Mouse (Mus musculus): ENCODE results near the gene Prkcq. TPM values are rescaled to one million over a fixed set of nuclear protein-coding genes. Genes with fewer than 3 reads are reported as not detected.

Prkcq gene
- 1 to 10 TPM; 1.8 to 2.9 TPM for total RNA-seq (2021)
- long read RNA-seq, experiment 1, partial matches to known transcripts, result 1 of 3 reads
- long read RNA-seq, experiment 1, other reads (novel, unspliced or antisense), result 0 of 3 reads
- long read RNA-seq, experiment 2, partial matches to known transcripts, result 0 of 1 reads
- long read RNA-seq, experiment 2, other reads (novel, unspliced or antisense), result 1 of 1 reads

DNA sequence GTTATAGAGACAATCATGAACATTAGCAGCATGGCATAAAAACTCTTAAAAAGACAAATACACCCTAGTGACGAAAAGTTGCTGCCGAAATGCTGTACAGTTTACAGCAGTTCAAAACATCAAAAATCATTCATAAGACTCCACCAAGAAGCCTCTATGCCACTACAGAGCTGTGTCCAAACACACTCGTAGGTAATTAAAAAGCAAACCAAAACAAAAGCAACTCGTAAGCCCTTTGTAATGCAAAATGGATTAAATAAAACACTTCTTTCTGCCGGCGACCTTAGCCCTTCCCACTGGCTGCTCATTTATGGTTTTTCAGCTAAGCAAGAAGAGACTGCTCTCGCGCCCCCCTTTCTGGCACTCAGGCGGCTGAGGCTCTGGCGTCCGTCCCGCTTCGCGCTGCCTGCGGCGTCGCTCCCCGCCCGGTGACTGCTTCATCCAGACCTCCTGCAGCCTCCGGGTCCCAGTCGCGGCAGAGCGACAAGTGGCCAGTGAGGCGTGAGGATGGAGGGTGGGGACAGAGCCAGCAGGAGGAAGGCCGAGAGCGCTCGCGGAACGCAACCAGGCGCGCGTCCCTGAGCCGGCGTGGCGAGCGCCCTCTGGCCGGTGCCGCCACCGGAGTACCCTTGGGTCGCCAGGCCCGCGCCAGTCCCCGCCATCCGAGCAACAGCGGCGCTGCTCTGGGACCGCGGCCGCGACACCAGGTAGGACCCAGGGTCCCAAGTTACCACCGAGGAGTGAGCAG is at the start of gene Prkcq:
Prkcq (plus strand) TSS at position 355 of the 748 bp plus-strand sequence.
- DNase-seq, result peak; percentile 51 to 69
- intact Hi-C loops (cut with DNase I), result no loop called here

DNA sequence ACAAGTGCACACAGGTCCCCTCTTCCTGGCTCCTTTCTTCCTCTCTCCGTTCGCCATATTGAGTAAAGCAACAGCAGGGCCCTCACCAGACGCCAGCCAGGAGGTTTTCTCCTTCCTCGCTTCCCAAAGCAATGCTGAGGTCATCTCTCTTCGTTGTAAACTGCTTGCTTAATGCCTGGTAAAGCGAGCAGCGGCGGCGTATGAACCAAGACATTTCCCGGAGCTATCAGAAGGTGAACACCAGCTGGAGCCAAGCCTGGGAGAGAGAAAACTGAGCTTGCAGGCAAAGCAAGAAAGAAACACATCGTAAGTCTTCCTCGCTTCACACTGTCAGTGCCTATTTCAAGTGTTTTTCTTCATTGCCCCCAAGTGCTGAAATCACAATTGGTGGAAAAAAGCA is 41.0 kb upstream of the Prkcq start:
- no peak for DNase-seq
- intact Hi-C loops (cut with DNase I), result no loop called here

DNA sequence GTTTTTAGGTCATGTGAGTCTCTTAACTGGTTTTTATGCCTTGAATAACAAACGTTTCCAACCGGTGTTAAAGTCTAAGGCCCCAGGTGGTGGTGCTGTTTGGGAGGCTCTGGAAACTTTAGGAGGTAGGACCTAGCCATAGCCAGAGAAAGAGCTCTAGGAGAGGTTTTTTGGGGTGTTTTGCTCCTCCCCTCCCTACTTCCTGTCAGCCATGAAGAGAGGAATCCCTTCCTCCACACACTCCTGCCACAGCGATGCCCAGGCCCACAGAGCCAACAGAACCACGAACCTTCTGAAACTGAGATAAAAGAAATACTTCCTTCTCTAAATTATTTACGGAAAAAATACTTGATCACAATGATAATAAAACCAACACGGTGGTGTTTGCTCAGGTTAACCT is 36.2 kb upstream of the Prkcq start:
- intact Hi-C loops (cut with DNase I), result no loop called here
- DNase-seq, result no peak

DNA sequence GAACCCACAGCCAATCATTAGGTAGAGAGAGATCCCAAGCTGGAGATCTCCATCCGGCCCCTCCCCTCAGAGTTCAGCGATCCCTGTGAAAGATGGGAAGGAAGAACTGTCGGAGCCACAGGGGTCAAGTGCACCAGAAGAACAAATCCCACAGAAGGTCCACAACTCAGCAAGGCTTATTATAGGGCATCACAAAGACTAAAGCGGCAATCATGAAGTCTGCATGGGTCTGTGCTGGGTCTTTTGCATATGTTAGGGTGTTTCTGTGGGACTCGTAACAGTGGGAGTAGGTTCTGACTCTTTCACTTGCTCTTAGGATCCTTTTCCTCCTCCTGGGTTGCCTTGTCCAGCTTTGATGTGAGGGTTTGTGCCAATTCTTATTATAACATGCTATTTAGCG is 33.8 kb upstream of the Prkcq start:
- no peak for DNase-seq
- intact Hi-C loops (cut with DNase I), result no loop called here

DNA sequence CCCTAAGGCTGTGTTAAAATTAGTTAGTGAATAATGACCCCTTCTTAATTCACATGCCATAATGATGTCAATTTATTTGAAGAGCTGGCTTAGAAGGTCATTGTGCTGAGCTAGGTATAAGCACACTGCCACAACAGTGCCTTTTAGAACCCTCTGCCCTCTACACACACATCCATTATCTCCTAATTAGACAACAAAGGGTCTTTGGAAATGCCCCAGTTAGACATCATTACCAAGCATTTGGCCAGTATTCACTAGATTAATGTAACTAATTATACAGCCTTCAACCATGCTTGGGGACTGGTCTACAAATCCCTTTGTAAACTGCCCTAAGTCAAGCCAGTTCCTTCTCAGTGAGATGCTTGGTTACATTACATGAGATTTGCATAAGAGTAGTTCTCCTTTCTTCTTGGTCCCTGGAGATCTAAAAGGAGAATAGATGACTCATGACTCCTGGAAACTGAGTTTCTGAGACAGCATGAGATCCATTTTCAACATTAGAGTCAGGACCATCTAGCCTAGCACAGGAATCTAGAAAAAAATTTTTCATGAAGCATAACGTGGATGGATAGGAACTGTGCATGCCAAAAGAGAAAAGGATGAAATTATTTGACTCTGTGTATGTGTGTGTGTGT is 32.3 kb upstream of the Prkcq start:
- intact Hi-C loops (cut with DNase I), result no loop called here
- DNase-seq, result no peak

DNA sequence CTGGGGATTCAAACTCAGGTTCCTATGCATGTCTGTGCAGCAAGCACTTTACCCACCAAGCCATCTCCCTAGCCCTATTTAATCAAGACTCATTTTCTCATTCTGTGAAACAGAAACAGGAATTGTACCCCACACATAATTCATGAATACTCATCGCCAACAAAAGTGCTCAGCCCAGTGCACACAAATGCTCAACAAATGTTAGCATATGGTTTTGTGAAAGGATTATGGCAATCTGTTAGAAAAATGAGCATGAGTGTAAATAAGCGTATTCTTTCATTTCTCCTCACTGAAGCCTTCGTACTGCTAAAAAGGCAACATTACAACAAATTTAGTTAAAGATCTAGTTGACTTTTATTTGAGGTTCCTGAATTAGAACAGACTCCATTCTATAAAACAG is 31.5 kb upstream of the Prkcq start:
- DNase-seq, result no peak
- intact Hi-C loops (cut with DNase I), result no loop called here

DNA sequence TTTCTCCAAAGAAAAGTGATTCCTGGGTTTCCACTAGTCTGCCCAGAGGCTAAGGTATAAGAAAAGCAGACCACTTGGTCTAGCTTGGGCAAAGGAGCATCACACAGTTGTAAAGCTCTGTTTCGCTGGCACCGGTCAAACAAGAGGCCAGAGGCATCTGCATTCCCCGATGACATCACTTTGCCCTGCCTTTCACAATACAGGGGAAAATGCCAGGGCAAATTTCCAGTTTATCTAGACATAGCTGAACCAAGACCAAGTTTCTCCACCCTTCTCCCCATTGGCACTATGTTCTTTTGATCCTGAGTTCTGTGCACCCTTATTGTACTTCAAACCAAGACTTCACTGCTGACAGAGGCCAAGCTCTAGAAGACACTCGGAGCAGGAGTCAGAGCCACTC is 22.8 kb upstream of the Prkcq start:
- DNase-seq, result peak in 1 of 2 experiments; percentile 8
- intact Hi-C loops (cut with DNase I), result no loop called here

DNA sequence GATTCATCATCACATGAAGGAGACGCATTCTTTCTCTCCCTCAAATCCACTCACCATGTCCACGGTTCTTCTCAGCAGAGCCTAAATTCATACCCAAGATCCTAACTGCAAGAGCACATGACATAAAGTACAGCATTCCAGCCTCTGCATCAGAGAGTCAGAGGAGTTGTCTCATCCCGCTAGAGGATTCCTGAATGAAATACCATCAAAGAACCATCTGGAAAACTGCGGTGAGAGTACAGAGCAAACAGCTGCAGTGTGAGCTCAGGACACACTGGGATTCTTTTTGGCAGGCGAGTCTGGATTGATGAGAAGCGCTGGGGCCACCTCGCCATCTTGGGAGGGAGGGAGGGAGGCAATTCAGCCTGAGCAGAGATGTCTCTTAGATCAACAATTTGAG is 20.9 kb upstream of the Prkcq start:
- DNase-seq, result no peak
- intact Hi-C loops (cut with DNase I), result no loop called here

DNA sequence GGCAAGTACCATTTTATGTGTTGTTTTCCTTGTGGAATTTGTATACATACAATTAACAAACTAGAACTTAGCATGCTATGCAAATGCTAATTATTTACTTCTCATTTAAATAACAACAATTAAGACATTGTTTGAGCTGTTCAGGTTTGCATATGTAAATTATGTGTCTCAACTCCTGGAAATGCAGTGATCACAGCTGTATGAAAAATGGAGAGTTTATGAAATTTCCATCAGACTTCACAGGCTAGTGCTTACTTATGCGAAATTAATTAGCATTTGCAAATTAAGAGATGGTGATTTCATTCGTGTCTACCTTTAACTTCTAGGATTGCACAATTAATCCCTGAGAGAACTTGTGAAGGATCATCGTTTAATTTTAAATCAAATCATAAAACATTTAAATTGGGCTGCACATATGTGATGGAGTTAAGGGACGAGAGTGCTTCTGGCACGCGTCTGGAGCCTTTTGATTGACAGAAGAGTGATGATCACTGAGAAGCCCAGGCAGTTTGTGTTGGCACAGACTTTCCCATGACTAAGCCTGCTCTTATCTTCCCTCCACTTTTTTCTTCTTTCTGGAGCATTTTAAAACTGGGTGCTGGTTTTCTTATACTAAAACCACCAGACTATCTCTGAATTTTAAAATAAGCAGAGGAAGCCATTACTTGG is 20.1 kb upstream of the Prkcq start:
- no peak for DNase-seq
- intact Hi-C loops (cut with DNase I), result no loop called here

DNA sequence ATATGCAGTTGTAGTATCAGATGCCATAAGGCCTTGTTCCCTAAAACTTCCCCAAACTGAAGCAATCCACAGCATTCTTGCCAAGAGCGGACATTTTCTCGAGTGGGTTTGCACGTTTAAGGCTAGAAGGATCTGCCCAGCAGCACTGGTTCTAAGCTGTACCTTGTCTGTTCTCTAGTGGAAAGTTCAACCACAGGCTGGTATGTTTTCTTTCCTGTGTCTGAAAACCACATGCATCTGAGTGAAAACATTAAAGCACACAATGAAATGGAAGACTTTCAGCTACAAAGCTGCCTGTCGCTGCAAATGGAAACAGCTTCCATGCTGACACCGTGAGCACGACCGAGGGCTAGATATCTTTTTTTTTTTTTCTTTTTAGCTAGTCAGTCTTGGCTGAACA is 12.3 kb upstream of the Prkcq start:
- intact Hi-C loops (cut with DNase I), result no loop called here
- DNase-seq, result no peak

DNA sequence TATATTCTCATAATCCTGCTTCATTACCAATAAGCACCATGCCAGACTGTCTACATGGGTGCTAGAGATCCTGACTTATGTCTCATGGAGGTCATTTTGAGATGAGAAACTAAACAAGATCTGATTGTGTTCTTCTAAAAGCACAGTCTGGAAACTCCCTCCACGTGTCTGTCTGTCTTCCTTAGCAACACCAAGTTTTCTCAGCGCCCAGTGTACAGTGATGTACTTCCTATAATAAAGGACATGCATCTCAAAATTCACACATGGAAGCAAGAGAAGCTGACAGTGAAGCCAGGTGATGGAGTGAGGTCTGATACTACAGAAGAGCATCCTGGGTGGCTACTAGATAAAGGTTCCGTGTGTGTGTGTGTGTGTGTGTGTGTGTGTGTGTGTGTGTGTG is 11.2 kb upstream of the Prkcq start:
- intact Hi-C loops (cut with DNase I), result no loop called here
- no peak for DNase-seq

DNA sequence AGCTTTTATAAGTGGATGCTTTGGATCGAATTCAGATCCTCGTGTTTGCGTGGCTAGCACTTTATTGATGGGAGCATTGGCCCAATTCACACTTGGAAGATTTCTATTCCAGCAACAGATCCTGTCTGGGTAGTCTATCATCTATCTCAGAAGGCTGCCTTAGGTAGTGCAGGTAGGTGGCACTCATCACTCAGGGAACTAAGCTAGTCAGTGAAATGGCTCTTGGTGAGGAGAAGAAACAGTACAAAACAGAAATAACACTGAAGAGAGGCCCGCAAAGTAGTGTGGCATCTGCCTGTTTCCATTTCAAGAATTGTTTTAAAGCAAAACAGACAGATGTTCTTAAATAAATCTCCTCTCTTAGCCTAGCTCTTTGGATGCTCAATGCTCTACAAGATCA is 10.6 kb upstream of the Prkcq start:
- no peak for DNase-seq
- intact Hi-C loops (cut with DNase I), result no loop called here

DNA sequence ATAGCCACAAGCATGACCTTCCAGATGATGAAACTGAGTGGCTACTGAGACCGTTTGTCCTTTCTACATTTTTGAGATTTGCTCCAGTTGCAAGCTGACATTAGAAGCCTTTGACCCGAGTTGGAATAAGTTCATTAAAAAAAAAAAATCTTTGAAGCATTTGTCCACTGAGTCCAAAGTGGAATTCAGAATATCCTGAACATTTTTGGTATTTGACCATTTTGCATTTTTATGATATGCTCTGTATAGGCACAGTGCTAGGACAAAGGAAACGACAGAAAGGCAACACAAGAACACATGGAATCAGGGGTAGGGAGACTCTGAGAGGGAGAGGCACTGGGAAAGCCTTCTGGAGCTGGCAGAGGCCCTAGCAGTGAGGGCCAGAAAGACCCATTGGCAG is 9.2 kb upstream of the Prkcq start:
- no peak for DNase-seq
- intact Hi-C loops (cut with DNase I), result no loop called here

DNA sequence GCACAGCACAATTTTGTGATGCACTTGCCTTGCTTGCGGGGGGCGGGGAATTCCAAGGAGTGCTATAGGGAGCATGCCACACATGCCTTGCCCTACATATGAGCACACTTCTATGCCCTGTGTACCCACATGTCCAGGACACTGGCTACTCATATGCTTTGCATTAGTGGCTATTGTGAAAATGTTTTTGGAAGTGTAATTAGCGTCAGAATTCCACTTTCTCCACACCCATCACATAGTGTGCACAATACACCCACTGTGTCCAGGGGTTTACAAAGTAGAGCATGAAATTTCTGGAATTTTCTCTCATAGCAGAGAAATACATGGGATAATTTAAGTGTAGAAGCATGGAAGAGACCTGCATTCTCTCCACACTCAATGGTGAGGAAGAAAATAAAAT is 7.7 kb upstream of the Prkcq start:
- intact Hi-C loops (cut with DNase I), result no loop called here

DNA sequence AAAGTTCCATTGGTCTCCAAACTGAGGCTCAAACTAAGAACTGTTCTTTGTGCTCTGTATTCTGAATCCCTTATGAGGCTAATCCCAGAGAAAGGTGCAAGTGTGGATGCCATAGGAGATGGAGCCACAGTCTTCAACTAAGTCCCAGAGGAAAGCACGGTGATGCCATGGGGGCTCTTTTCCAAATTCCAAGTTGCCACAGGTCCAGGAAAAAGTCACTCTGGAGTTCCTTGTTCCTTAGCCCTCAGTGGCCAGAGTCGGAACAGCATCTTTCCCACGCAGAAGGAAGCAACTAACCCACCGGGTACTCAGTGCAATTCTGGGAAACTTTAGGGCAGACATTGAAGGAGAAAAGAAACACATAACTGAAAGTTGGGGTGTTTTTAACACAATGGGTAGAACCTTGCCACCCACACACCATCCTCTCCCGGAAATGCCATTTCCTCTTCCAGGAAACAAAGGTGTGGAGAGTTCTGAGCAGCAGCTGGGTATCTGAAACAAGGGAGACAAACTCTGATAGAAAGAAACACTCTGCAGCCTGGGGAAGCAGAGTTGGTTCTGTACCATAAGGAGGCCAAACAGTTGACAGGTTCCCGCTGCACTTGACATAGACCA is 2.1 kb upstream of the Prkcq start:
- no peak for DNase-seq
- intact Hi-C loops (cut with DNase I), result no loop called here

More for the DNA sequence above, 7.7 kb upstream of the Prkcq start:
- no peak for DNase-seq

DNA sequence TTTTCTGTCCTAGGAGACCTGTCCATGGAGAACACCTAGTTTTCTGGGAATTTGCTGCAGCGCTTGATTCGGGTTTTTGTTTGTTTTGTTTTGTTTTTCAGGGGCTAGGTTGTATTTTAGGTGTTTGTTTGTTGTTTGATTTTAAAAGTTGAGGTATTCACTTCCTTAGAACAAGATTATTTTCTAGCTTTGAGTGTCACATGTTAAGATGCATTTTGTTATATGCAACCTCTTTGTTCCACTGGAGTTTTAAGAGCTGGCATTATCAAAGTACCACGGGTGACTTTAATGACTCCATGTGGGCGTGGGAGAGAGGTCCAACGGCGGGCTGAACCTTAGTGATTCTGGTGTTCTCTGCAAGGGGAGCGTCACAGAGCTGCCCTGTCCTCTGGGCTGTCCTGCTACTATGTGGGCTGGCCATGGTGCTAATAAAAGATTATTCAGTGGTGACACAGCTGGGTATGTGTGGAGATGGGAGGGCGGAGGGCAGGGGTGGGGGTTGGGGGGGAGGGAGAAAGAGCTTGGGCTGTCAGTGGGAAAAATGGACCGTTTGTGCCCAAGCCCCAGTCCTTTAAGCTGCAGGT is 1.0 kb downstream of the Prkcq start:
- intact Hi-C loops (cut with DNase I), result no loop called here
- DNase-seq, result no peak

DNA sequence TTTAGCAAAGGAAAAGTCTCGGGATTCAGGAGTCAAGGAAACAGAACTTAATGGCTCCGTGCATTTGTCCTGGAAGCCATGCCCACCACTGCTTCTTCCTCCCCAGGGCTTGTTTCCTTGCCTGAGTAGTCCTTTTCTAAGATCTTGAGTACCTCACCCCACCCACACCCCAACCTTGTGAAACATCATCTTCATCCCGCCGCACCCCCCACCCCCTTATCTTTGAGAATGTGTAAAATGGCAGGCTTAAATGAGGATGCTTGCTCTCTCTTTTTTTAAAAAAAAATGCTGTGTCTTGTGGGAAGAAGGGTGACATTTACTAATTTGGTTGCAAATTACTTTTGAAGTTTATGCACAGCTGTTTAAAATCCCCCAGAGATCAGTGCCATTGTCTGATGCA is 1.6 kb downstream of the Prkcq start:
- intact Hi-C loops (cut with DNase I), result no loop called here

DNA sequence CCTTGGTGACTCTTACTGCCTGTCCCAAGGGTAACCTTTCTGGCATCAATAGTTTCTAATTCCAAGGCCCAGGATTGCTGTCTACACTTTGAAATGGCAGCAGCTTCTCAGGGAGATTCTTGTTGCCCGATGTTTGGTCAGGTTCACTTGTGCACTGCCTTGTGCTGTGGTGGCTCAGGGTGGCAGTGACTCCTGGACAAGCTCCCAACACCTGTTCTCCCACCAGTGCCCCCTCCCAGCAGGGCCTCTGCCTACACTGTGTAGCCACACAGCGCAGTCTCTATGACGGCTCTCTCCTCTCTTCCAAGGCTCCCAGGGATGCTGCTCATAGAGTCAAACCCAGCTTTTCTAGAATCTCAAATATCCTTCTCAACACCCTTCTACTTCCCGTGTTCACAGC is 2.2 kb downstream of the Prkcq start:
- no peak for DNase-seq

More for the DNA sequence above, 1.6 kb downstream of the Prkcq start:
- no peak for DNase-seq

DNA sequence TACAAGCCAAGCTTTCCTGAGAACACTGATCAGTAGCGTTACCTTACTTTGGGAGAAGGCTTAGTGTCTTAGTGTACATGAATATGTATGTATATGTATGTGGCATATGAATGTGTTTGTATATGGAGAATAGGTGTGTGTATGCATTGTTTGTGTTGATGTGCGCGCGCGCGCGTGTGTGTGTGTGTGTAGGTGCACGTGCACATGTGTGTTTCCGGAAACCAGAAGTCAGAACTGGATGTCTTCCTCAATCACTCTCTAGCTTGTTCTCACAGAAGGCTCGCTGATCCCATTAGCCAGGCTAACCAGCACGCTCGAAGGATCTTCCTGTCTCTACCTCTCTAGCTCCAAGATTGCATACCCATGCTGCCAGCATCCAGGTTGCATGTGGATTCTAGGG is 6.0 kb downstream of the Prkcq start:
- intact Hi-C loops (cut with DNase I), result no loop called here
- no peak for DNase-seq

More for the DNA sequence above, 2.2 kb downstream of the Prkcq start:
- intact Hi-C loops (cut with DNase I), result no loop called here

DNA sequence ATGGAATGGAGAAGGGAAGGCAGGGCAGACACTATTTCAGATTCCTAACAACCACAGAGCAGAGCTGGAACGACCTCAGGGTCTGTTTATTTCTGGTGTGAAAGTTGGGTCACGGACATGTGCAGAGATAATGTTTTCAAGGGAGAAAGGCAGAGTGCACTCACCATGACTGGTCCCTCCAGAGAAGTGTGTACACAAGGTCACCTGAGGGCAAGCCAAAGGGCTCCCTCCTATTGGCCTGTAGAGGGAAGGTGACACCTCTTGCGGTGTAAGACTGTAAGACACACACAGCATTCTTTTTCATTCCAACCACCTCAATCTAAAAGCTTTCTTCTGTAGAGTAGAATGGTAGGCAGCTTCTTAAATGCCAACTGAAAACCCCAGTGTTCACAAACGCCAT is 9.6 kb downstream of the Prkcq start:
- intact Hi-C loops (cut with DNase I), result no loop called here
- no peak for DNase-seq

DNA sequence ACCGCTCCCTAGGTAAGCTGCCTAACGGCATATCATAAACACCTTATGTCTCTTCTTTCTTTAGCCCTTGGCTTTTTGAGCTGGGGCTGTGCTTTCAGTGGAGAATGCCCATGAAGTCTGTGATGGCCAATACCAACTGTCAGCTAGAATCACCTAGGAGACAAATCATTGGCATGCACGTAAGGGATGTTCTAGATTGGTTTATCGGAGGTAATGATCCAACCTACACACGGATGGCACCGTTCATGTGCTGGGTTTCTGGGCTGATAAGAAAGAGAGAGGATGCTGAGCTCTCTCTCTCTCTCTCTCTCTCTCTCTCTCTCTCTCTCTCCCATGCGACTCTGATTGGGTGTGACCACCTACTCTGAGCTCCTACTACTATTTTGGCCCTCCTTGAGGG is 10.2 kb downstream of the Prkcq start:
- no peak for DNase-seq
- intact Hi-C loops (cut with DNase I), result no loop called here

Data from heart, postnatal 14 days (tissue).